Mouse (Mus musculus): ENCODE data around the gene Dmap1. TPM values are rescaled to one million over a fixed set of nuclear protein-coding genes. Genes with fewer than 3 reads are reported as not detected.

Dmap1 gene
- total RNA-seq (2023) = 10 to 100 TPM; 30.5 to 31.9 TPM

GRCm38 (mm10) chr4:117681931-117682461, at the start of gene Dmap1:
Gene Dmap1 (minus strand): TSS chr4:117682273.

GRCm38 (mm10) chr4:117724112-117724511, 42.0 kb upstream of the Dmap1 start, which contains the start of gene Gm12845:
Gene Gm12845 (plus strand): TSS chr4:117724412.

Other genes with a start within 250 kb of the Dmap1 start
- 100 to 1,000 TPM; 162 to 178 TPM for gene Rnf220, start 185.2 kb downstream of the Dmap1 start, total RNA-seq (2023)
- gene Eri3, start 131.9 kb downstream of the Dmap1 start, total RNA-seq (2023) = 10 to 100 TPM; 57.9 to 63.6 TPM
- gene Gm12845, start 42.1 kb upstream of the Dmap1 start, total RNA-seq (2023) = not detected
- gene Klf17, start 83.4 kb upstream of the Dmap1 start, total RNA-seq (2023) = not detected
- 1 to 10 TPM in 1 of 2 experiments, under 1 TPM in 1; 0.99 to 1.3 TPM for gene Slc6a9, start 152.2 kb upstream of the Dmap1 start, total RNA-seq (2023)
- not detected for gene Ccdc24, start 190.3 kb upstream of the Dmap1 start, total RNA-seq (2023)
- gene B4galt2, start 201.2 kb upstream of the Dmap1 start, total RNA-seq (2023) = under 1 TPM in 1 of 2 experiments, not detected in 1; 0.89 TPM
- gene Atp6v0b, start 205.1 kb upstream of the Dmap1 start, total RNA-seq (2023) = 100 to 1,000 TPM; 109 to 117 TPM
- 10 to 100 TPM; 16.6 to 16.8 TPM for gene Dph2, start 209.8 kb upstream of the Dmap1 start, total RNA-seq (2023)
- gene Ipo13, start 232.7 kb upstream of the Dmap1 start, total RNA-seq (2023) = 10 to 100 TPM; 39.2 to 51.1 TPM
- gene Artn, start 247.5 kb upstream of the Dmap1 start, total RNA-seq (2023) = under 1 TPM in 1 of 2 experiments, not detected in 1; 0.47 TPM

All from T-cell, adult 66 days (primary cell).